Mouse (Mus musculus) testis, adult 2 months (tissue): ENCODE data around the gene Ssna1.

Experiments used
- CTCF ChIP-seq: fragments of 200-500 bp; IDR thresholded peaks from 2 replicates; pipeline ENCODE4 v1.5.1; 2012; ENCODE audit warnings: low read depth, mild to moderate bottlenecking, inconsistent platforms, low read length, moderate library complexity; ENCODE audit not compliant: control insufficient read depth, insufficient read depth, insufficient replicate concordance
- POLR2A ChIP-seq: fragments of 200-500 bp; IDR thresholded peaks from 2 replicates; pipeline ENCODE4 v1.6.1; 2012; ENCODE audit warnings: low read depth, mild to moderate bottlenecking, inconsistent platforms, low read length, moderate library complexity; ENCODE audit not compliant: control insufficient read depth

DNA sequence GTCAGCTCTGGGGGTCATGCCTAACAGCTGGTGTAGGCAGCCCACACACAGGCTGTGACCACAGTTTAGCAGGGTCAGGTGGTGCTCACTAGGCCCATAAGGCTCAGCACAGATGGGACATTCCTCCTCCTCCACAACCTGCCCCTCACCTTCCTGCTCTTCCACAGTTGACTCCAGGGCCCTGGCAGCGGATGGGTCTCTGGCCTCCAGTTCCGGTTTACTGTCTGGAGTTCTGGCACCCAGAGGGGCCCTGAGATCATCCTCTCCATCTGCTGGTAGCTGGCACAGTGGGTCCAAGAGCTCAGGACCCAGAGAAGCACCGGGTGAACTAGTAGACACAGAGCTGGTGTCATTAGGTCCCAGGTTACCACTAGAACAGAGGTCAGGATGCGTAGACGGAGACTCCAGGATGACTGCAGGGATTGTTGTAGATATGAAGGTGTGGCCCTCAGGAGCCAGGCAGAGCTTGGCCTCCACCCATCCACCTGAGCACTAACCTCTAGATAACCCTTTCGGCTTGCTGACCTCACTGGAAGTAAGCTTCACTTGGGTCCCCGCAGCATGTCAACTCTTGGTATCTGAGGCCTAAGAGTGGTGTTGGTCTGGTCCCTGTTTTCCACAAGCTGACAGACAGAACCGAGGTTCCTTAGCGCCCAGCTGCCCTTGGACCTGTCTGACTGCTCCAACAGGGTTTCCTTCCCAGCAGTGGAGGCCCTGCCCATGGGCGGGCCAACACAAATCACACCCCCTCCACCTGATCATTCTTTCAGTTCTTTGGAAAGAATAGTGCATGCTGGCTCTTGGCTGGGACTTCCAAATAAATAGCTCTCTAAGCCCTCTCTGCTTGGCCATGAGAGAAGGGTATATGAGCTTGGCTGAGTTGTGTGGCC lies 25.8 kb downstream of the Ssna1 start, which contains the start of gene AL732309.1:
- TF ChIP-seq CTCF (no peak), POLR2A (no peak)
